Mouse (Mus musculus) midbrain, embryonic 16.5 days (tissue): ENCODE measurements at regions not wholly inside any gene's neighbourhood (a gene's known extent, or its start where the extent isn't known, plus 50 kb on each side); places are given as distances from the start of the nearest gene placed in this dataset.

Experiments used
- ATAC-seq: fragments of 200-750 bp; cut with Nextera tagmentation; 2 replicates; pipeline ENCODE4 v1.8.0; 2017; ENCODE audit warnings: moderate TSS enrichment
- H3K27ac ChIP-seq: fragments of 300-500 bp; sonication (generic); 2 replicates; pipeline ENCODE4 v1.5.1; 2014; ENCODE audit warnings: mild to moderate bottlenecking, low read length, mixed read lengths
- H3K27me3 ChIP-seq: fragments of 300-500 bp; sonication (generic); 2 replicates; pipeline ENCODE4 v1.6.1; 2014; ENCODE audit warnings: low read depth, low read length, mixed read lengths; ENCODE audit not compliant: control insufficient read depth, insufficient read depth
- H3K36me3 ChIP-seq: fragments of 300-500 bp; sonication (generic); 2 replicates; pipeline ENCODE4 v1.6.1; 2014; ENCODE audit warnings: mild to moderate bottlenecking, low read length, moderate library complexity, mixed read lengths; ENCODE audit not compliant: control insufficient read depth, insufficient read depth
- H3K4me1 ChIP-seq: fragments of 300-500 bp; sonication (generic); 2 replicates; pipeline ENCODE4 v1.6.1; 2014; ENCODE audit warnings: mild to moderate bottlenecking, low read length, mixed read lengths; ENCODE audit not compliant: control insufficient read depth, insufficient read depth
- H3K4me2 ChIP-seq: fragments of 300-500 bp; sonication (generic); 2 replicates; pipeline ENCODE4 v1.6.1; 2014; ENCODE audit warnings: mild to moderate bottlenecking, low read length, mixed read lengths
- H3K4me3 ChIP-seq: fragments of 300-500 bp; sonication (generic); 2 replicates; pipeline ENCODE4 v1.5.1; 2014; ENCODE audit warnings: low read depth, mild to moderate bottlenecking, low read length, moderate library complexity, mixed read lengths
- H3K9ac ChIP-seq: fragments of 300-500 bp; sonication (generic); 2 replicates; pipeline ENCODE4 v1.6.1; 2014; ENCODE audit warnings: low read depth, low read length, mixed read lengths
- H3K9me3 ChIP-seq: fragments of 300-500 bp; sonication (generic); replicated peaks from 2 replicates; pipeline ENCODE4 v1.6.1; 2014; ENCODE audit warnings: mild to moderate bottlenecking, low read length, mixed read lengths; ENCODE audit not compliant: control insufficient read depth, poor library complexity, severe bottlenecking
- WGBS: fragments of 180-500 bp; shearing (Covaris S2); extraction: QIAGEN DNeasy Blood & Tissue Kit; methylation state at CpG from one replicate; pipeline ENCODE4 v1.1.7; 2014; 5-methylcytosine and 5-hydroxymethylcytosine counted together

DNA sequence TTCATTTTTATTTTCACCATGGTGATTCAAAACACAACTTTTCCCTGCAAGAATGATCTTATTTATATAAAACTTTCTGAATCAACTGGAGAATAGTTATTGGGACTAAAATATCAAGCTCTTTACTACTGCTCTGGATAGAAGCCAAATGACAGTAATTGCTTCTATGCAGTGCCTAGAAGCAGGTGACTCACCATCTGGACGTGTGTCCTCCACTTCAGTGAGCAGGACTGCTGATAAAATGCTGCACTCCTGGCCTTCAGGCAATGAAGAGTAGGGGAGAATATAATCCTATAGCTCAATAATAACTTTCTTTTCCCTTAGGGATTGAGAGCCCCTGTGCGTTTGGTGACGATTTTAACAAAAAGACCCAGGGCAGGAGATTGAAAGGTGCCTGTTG lies 357.3 kb downstream of the Prr30 start:
- 77% methylated on average over 3 of the region's 3 CpGs for WGBS
- H3K4me3 ChIP-seq: no peak overlapping the region
- no peaks in the 10 kb centered on the region for H3K9me3 ChIP-seq
- no peaks in the 10 kb centered on the region for H3K27me3 ChIP-seq
- H3K4me1 ChIP-seq: no peaks in the 10 kb centered on the region
- no peak overlapping the region for H3K4me2 ChIP-seq
- H3K9ac ChIP-seq: no peak overlapping the region
- H3K27ac ChIP-seq: no peak overlapping the region
- no peaks in the 10 kb centered on the region for H3K36me3 ChIP-seq
- ATAC-seq: no peak
